Mouse (Mus musculus) forebrain, embryonic 14.5 days (tissue): ENCODE measurements around the gene Lrrc49. TPM values are rescaled to one million over a fixed set of nuclear protein-coding genes. Genes with fewer than 3 reads are reported as not detected.

Experiments used
- ATAC-seq: fragments of 200-750 bp; cut with Nextera tagmentation; 2 replicates; pipeline ENCODE4 v1.8.0; 2017; ENCODE audit warnings: mild to moderate bottlenecking, moderate library complexity
- DNase-seq: peaks from one replicate; pipeline ENCODE4 v3.0.0-alpha.2; 2015; ENCODE audit warnings: low spot score
- H3K27ac ChIP-seq: fragments of 300-500 bp; sonication (generic); 2 replicates; pipeline ENCODE4 v1.5.1; 2014; ENCODE audit warnings: low read depth, mild to moderate bottlenecking, control low read depth, low read length, moderate library complexity
- H3K27me3 ChIP-seq: fragments of 300-500 bp; sonication (generic); replicated peaks from 2 replicates; pipeline ENCODE4 v1.6.1; 2014; ENCODE audit warnings: low read length, control low read depth, mixed read lengths; ENCODE audit not compliant: control insufficient read depth, insufficient read depth
- H3K36me3 ChIP-seq: fragments of 300-500 bp; sonication (generic); 2 replicates; pipeline ENCODE4 v1.6.1; 2014; ENCODE audit warnings: low read length, control low read depth; ENCODE audit not compliant: control insufficient read depth, insufficient read depth
- H3K4me1 ChIP-seq: fragments of 300-500 bp; sonication (generic); 2 replicates; pipeline ENCODE4 v1.6.1; 2014; ENCODE audit warnings: antibody characterized with exemption, low read length, control low read depth; ENCODE audit not compliant: control insufficient read depth, insufficient read depth
- H3K4me2 ChIP-seq: fragments of 300-500 bp; sonication (generic); 2 replicates; pipeline ENCODE4 v1.6.1; 2014; ENCODE audit warnings: mild to moderate bottlenecking, control low read depth, low read length
- H3K4me3 ChIP-seq: fragments of 300-500 bp; sonication (generic); 2 replicates; pipeline ENCODE4 v1.5.1; 2014; ENCODE audit warnings: low read depth, low read length, control low read depth
- H3K9ac ChIP-seq: fragments of 300-500 bp; sonication (generic); 2 replicates; pipeline ENCODE4 v1.6.1; 2014; ENCODE audit warnings: mild to moderate bottlenecking, low read length, control low read depth, moderate library complexity
- H3K9me3 ChIP-seq: fragments of 300-500 bp; sonication (generic); replicated peaks from 2 replicates; pipeline ENCODE4 v1.6.1; 2016; ENCODE audit warnings: low read length, control low read depth, mixed read lengths; ENCODE audit not compliant: control insufficient read depth
- WGBS: fragments of 180-500 bp; shearing (Covaris S2); extraction: QIAGEN DNeasy Blood & Tissue Kit; methylation state at CpG from one replicate; pipeline ENCODE4 v1.1.7; 2014; 5-methylcytosine and 5-hydroxymethylcytosine counted together
- polyA plus RNA-seq: library from polyadenylated mRNA; unstranded; fragments of >200 nt; fragmentation: Nextera tagmentation; extraction: Ambion mirVana; gene quantifications from 2 replicates; pipeline ENCODE4 v1.2.1, GENCODE M21; 2014

Lrrc49 gene
- polyA plus RNA-seq, 1 experiment from 2014 or later: 72.3 TPM

DNA sequence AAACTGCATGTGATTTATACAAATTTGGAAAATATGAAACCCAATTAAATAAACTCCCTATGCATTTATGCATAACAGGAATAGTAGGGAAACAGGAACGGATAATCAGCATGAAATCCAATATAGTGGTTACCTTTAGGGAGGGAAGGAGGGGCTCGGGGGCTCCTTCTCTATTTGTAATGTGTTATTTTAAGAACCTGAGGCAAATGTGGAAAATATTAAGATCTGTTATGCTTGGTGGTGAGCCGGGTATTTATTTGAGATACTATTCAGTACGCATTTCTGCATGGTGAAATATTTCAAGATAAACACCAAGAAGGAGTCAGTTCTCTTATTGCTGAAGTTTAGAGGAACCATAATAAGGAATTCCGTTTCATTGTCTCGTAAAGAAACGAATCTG is 105.4 kb downstream of the Lrrc49 start:
- Histone ChIP-seq H3K27ac (no peak overlapping the region), H3K36me3 (peaks cover 35% of the 10 kb centered on the region), H3K9me3 (no peaks in the 10 kb centered on the region), H3K4me3 (no peak overlapping the region), H3K9ac (no peak overlapping the region), H3K4me1 (no peaks in the 10 kb centered on the region), H3K27me3 (no peaks in the 10 kb centered on the region), H3K4me2 (no peak overlapping the region)
- ATAC-seq (no peak), DNase-seq (no peak)
- WGBS: 88% methylated on average over 7 of the region's 7 CpGs

DNA sequence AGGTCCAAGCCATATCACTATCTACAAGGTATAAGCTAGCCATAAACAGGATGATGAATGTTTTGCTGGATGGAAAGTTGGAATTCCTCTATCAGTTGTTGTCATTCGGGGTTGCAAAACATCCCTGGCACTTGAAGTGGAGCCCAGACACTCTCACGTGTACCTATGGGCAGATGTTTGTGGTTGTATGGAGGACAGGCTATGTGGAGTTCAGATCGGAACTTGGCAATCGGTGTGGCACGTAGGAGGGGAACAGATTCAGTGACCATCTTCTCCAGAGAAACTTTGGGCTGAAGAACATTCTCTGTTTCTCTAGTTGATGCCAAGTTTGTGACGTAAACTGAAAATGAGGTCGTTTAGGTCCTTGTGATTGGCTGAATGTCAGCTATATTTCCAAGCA is 114.9 kb downstream of the Lrrc49 start:
- ATAC-seq: no peak
- H3K9ac ChIP-seq: no peak overlapping the region
- H3K4me1 ChIP-seq: no peaks in the 10 kb centered on the region
- DNase-seq: no peak
- H3K27me3 ChIP-seq: no peaks in the 10 kb centered on the region
- H3K4me2 ChIP-seq: no peak overlapping the region
- H3K9me3 ChIP-seq: no peaks in the 10 kb centered on the region
- no peaks in the 10 kb centered on the region for H3K36me3 ChIP-seq
- 91% methylated on average over 7 of the region's 7 CpGs for WGBS
- H3K4me3 ChIP-seq: no peak overlapping the region
- no peak overlapping the region for H3K27ac ChIP-seq

DNA sequence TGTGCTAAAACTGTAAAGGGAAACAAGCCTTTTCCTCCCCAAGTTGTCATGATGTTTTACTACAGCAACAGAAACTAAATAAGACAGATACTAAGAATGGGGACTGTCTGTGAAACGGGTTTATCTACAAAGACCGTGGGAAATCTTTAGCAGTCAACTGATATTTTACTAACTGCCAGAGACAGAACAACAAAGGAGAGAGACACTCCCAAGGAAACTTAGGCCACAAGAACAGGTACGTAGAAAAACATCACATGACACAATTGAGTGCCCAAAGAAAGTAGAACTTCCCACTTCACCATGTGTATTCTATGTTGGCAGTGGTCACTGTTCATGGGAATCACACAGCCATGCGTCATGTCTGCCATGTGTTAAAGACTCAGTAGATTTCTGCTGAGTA is 116.2 kb downstream of the Lrrc49 start:
- Histone ChIP-seq H3K27ac (no peak overlapping the region), H3K4me2 (no peak overlapping the region), H3K36me3 (no peaks in the 10 kb centered on the region), H3K27me3 (no peaks in the 10 kb centered on the region), H3K4me1 (no peaks in the 10 kb centered on the region), H3K4me3 (no peak overlapping the region), H3K9ac (no peak overlapping the region), H3K9me3 (no peaks in the 10 kb centered on the region)
- WGBS: 92% methylated on average over 4 of the region's 4 CpGs
- ATAC-seq: no peak
- no peak for DNase-seq

DNA sequence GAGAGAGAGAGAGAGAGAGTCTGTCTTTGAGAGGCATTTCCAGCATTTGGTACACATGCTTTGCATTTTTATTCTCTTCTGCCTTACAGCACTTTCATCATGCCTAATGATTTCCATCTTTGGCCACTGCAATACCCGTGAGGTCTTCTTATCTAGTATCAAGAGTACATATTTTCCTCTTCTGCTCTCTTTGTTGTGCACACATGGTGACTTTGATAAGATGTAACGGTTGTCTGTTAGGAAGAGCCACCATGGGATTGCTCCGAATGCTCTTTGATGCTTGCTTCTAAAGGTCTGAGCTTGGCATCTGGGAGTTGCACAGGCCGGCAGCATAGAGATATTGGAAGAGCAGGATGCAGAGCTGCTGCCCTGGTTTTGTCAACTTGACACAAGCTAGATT is 116.9 kb downstream of the Lrrc49 start:
- DNase-seq: no peak
- no peaks in the 10 kb centered on the region for H3K4me1 ChIP-seq
- no peaks in the 10 kb centered on the region for H3K9me3 ChIP-seq
- H3K27me3 ChIP-seq: no peaks in the 10 kb centered on the region
- ATAC-seq: no peak
- H3K27ac ChIP-seq: no peak overlapping the region
- H3K4me3 ChIP-seq: no peak overlapping the region
- no peaks in the 10 kb centered on the region for H3K36me3 ChIP-seq
- no peak overlapping the region for H3K9ac ChIP-seq
- 92% methylated on average over 4 of the region's 4 CpGs for WGBS
- no peak overlapping the region for H3K4me2 ChIP-seq

DNA sequence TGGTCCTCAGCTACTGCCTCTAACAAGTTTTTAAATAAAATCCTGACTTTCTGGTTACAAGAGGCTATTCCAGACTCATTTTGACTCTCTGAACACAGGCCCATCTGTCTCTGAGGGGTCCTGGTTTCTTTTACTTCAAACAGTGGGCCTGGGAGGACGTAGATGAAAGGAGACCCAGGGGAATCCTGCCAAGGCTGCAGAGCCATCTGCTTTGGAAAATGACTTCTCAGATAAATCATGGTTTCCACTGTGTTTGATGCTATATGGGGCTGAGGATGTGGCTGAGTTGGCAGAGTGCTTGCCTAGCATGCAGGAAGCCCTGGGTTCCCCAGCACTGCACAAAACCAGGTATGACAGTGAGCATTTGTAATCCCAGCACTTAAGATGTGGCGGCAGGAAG is 118.6 kb downstream of the Lrrc49 start:
- ATAC-seq: no peak
- Histone ChIP-seq H3K27ac (no peak overlapping the region), H3K4me3 (no peak overlapping the region), H3K4me2 (no peak overlapping the region), H3K36me3 (no peaks in the 10 kb centered on the region), H3K27me3 (no peaks in the 10 kb centered on the region), H3K9me3 (no peaks in the 10 kb centered on the region), H3K9ac (no peak overlapping the region), H3K4me1 (no peaks in the 10 kb centered on the region)
- 80% methylated on average over 2 of the region's 2 CpGs for WGBS
- peak; percentile 19 for DNase-seq

DNA sequence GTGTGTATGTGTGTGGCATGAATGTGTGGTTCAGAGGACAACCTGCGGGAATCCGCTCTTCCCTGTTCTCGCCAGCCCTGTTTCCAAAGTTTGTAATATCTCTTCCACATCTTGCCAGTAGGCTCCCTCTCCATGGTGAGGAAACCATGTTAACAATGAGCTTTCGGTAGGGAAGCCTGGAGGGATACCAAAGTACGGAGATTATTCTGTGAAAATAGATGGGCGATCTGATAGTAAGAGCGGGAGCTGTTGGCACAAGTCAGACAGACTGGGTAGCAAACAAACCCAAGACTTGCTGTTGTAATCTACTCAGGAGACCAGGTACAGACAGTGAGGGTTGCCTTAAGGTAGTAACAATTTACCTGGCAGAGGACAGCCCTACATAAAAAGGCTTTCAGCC is 124.1 kb downstream of the Lrrc49 start:
- Histone ChIP-seq H3K4me2 (no peak overlapping the region), H3K9ac (no peak overlapping the region), H3K4me1 (no peaks in the 10 kb centered on the region), H3K9me3 (no peaks in the 10 kb centered on the region), H3K36me3 (no peaks in the 10 kb centered on the region), H3K27ac (no peak overlapping the region), H3K27me3 (no peaks in the 10 kb centered on the region), H3K4me3 (no peak overlapping the region)
- no peak for ATAC-seq
- 96% methylated on average over 7 of the region's 7 CpGs for WGBS
- no peak for DNase-seq

DNA sequence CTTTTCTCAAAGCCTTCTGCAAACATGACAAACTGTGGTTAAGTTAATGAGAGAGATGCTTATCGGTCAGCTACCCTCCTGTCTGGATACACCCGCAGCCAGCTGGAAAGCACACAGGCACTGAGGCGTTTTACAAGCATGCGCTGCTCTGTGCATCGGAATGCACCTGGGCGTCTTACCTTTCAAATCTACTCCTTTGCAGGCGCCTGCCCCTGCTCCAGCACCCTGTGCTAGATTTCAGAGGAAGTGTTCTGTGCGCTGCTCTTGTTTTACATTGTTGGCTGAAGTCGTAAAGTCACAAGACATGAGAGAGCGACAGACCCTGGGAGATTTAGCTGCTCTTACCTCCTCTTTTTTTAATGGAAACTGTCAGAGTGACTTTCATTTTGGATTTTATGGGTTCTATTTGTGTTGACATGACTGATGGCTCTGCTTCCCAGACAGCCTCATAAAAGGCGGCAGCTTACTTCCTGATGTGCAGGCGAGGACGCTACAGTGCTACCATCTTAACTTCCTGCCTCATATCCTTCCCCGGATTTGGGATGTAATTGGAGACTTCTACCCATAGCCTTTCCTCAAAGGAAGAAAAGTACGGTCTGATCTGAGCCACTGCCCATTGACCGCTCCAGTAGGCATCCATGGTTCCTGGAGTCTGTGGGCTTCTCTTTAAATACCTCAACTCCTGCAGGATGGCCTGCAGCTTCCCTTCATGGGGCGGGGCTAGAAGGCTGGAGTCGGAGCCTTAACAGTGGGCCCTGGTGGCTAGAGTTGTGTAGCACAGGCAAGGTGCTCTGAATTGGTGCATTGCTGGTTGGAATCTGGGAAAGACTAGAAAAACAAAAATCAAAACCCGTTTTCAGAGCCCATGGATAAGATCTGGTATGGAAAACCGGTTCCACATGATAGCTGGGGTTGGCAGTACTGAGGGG is 125.3 kb downstream of the Lrrc49 start:
- H3K27ac ChIP-seq: no peak overlapping the region
- ATAC-seq (no peak), DNase-seq (peak; percentile 21)
- 76% methylated on average over 20 of the region's 20 CpGs for WGBS
- H3K36me3 ChIP-seq: no peaks in the 10 kb centered on the region
- H3K4me1 ChIP-seq: no peaks in the 10 kb centered on the region
- H3K9ac ChIP-seq: no peak overlapping the region
- H3K4me2 ChIP-seq: no peak overlapping the region
- H3K9me3 ChIP-seq: no peaks in the 10 kb centered on the region
- H3K4me3 ChIP-seq: no peak overlapping the region
- no peaks in the 10 kb centered on the region for H3K27me3 ChIP-seq

DNA sequence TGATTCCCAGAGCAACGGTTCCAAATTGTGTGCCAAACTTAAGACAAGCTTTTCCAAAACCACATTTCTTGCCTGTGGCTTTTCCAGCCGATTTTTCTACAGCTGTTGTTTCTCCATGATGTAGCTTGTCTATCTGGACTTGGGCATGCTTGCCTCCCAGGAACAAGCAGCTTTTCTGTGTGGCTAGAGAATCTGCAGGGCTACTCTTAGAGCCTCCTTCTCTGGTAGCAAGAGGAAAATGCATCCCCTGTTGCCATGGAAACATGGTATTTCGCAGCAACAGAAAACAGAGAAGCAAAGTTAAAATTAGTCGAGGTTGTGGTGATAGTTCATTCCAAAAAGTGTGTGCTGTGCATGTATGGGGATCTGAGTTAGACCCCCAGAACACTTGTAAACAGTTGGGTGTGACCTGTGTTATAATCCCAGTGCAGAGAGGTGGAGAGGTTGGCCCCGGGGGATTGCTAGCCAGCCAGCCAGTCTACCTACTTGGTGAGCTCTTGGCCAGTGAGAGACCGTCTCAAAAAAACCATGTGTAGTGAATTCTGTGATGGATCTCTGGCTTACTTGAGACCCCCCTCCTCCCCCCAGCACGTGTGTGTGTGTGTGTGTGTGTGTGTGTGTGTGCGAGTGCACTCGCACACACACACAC is 126.2 kb downstream of the Lrrc49 start:
- Histone ChIP-seq H3K4me2 (no peak overlapping the region), H3K9ac (no peak overlapping the region), H3K27ac (no peak overlapping the region)

DNA sequence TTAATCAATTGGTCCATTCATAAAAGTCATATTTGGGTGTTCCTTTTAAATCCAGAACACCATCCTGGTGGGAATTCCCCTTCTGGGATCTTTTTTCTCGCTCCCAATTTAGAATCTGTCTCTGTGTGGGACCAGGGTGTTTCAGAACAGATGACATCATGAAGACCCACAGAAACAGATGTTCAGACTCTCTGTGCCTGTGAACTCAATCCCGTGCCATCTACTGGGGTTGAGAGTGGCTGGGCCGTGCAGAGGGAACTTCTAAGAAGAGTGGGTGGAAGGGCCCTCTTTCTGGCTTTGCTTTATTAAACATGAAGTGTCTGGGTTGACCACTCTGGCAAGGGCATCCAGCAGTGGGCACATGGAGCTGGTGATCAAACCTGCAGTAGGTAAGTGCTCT is 129.5 kb downstream of the Lrrc49 start:
- Histone ChIP-seq H3K9me3 (no peaks in the 10 kb centered on the region), H3K27ac (no peak overlapping the region), H3K27me3 (no peaks in the 10 kb centered on the region), H3K4me1 (no peaks in the 10 kb centered on the region), H3K4me2 (no peak overlapping the region), H3K9ac (no peak overlapping the region), H3K4me3 (no peak overlapping the region), H3K36me3 (no peaks in the 10 kb centered on the region)
- 89% methylated on average over 3 of the region's 3 CpGs for WGBS
- ATAC-seq (no peak), DNase-seq (no peak)

More for the DNA sequence above, 126.2 kb downstream of the Lrrc49 start:
- H3K36me3 ChIP-seq: no peaks in the 10 kb centered on the region
- H3K9me3 ChIP-seq: no peaks in the 10 kb centered on the region
- ATAC-seq (no peak), DNase-seq (peak; percentile 52)
- H3K4me3 ChIP-seq: no peak overlapping the region
- no peaks in the 10 kb centered on the region for H3K27me3 ChIP-seq
- no peaks in the 10 kb centered on the region for H3K4me1 ChIP-seq
- WGBS: 70% methylated on average over 9 of the region's 9 CpGs
